Mouse (Mus musculus): ENCODE measurements at regions not wholly inside any gene's neighbourhood (a gene's known extent, or its start where the extent isn't known, plus 50 kb on each side); places are given as distances from the start of the nearest gene placed in this dataset.

GRCm38 (mm10) chr16:25042669-25043440, 243.8 kb upstream of the Tprg start:
- Histone ChIP-seq H3K4me3 (ENCODE audit: control insufficient read depth, low read depth, low read length) (no peak overlapping the region), H3K36me3 (ENCODE audit: control insufficient read depth, insufficient read depth, low read length) (no peaks in the 10 kb centered on the region), H3K27ac (ENCODE audit: control insufficient read depth, insufficient read depth, low read depth, low read length) (no peak overlapping the region), H3K27me3 (ENCODE audit: control insufficient read depth, insufficient read depth, low read length) (no peaks in the 10 kb centered on the region), H3K4me1 (ENCODE audit: control insufficient read depth, insufficient read depth, low read length) (peaks cover 6% of the 10 kb centered on the region; the same call in 1 of the 2 replicates)
- TF ChIP-seq CTCF (IDR thresholded peaks at IDR 0.05; ENCODE audit: control insufficient read depth, insufficient read depth, insufficient replicate concordance, low read depth, low read length) (no peak), POLR2A (IDR thresholded peaks at IDR 0.05; ENCODE audit: control insufficient read depth, low read depth, low read length) (no peak)

GRCm38 (mm10) chr16:25044637-25045036, 242.0 kb upstream of the Tprg start:
- TF ChIP-seq POLR2A (IDR thresholded peaks at IDR 0.05; ENCODE audit: control insufficient read depth, low read depth, low read length) (no peak), CTCF (IDR thresholded peaks at IDR 0.05; ENCODE audit: control insufficient read depth, insufficient read depth, insufficient replicate concordance, low read depth, low read length) (no peak)
- H3K36me3 ChIP-seq (ENCODE audit: control insufficient read depth, insufficient read depth, low read length): no peaks in the 10 kb centered on the region
- no peak overlapping the region for H3K27ac ChIP-seq (ENCODE audit: control insufficient read depth, insufficient read depth, low read depth, low read length)
- no peak overlapping the region for H3K4me3 ChIP-seq (ENCODE audit: control insufficient read depth, low read depth, low read length)
- peaks cover 6% of the 10 kb centered on the region; the same call in 1 of the 2 replicates for H3K4me1 ChIP-seq (ENCODE audit: control insufficient read depth, insufficient read depth, low read length)
- H3K27me3 ChIP-seq (ENCODE audit: control insufficient read depth, insufficient read depth, low read length): no peaks in the 10 kb centered on the region

- H3K27ac ChIP-seq (ENCODE audit: control insufficient read depth, insufficient read depth, low read depth, low read length): no peak overlapping the region
- TF ChIP-seq POLR2A (IDR thresholded peaks at IDR 0.05; ENCODE audit: control insufficient read depth, low read depth, low read length) (no peak), CTCF (IDR thresholded peaks at IDR 0.05; ENCODE audit: control insufficient read depth, insufficient read depth, insufficient replicate concordance, low read depth, low read length) (no peak)
These were observed 238.9 kb upstream of the Tprg start for GRCm38 (mm10) chr16:25047726-25048125.

GRCm38 (mm10) chr16:25049928-25050510, 236.6 kb upstream of the Tprg start:
- Histone ChIP-seq H3K4me1 (ENCODE audit: control insufficient read depth, insufficient read depth, low read length) (no peaks in the 10 kb centered on the region), H3K27me3 (ENCODE audit: control insufficient read depth, insufficient read depth, low read length) (no peaks in the 10 kb centered on the region), H3K4me3 (ENCODE audit: control insufficient read depth, low read depth, low read length) (no peak overlapping the region), H3K27ac (ENCODE audit: control insufficient read depth, insufficient read depth, low read depth, low read length) (no peak overlapping the region), H3K36me3 (ENCODE audit: control insufficient read depth, insufficient read depth, low read length) (no peaks in the 10 kb centered on the region)
- no peak for TF ChIP-seq CTCF (IDR thresholded peaks at IDR 0.05; ENCODE audit: control insufficient read depth, insufficient read depth, insufficient replicate concordance, low read depth, low read length)
- no peak for TF ChIP-seq POLR2A (IDR thresholded peaks at IDR 0.05; ENCODE audit: control insufficient read depth, low read depth, low read length)

More at GRCm38 (mm10) chr16:25047726-25048125, 238.9 kb upstream of the Tprg start:
- Histone ChIP-seq H3K36me3 (ENCODE audit: control insufficient read depth, insufficient read depth, low read length) (no peaks in the 10 kb centered on the region), H3K4me3 (ENCODE audit: control insufficient read depth, low read depth, low read length) (no peak overlapping the region), H3K27me3 (ENCODE audit: control insufficient read depth, insufficient read depth, low read length) (no peaks in the 10 kb centered on the region), H3K4me1 (ENCODE audit: control insufficient read depth, insufficient read depth, low read length) (no peaks in the 10 kb centered on the region)

GRCm38 (mm10) chr16:25051044-25051443, 235.6 kb upstream of the Tprg start:
- Histone ChIP-seq H3K4me3 (ENCODE audit: control insufficient read depth, low read depth, low read length) (no peak overlapping the region), H3K27ac (ENCODE audit: control insufficient read depth, insufficient read depth, low read depth, low read length) (no peak overlapping the region), H3K4me1 (ENCODE audit: control insufficient read depth, insufficient read depth, low read length) (no peaks in the 10 kb centered on the region), H3K36me3 (ENCODE audit: control insufficient read depth, insufficient read depth, low read length) (no peaks in the 10 kb centered on the region), H3K27me3 (ENCODE audit: control insufficient read depth, insufficient read depth, low read length) (no peaks in the 10 kb centered on the region)
- TF ChIP-seq CTCF (IDR thresholded peaks at IDR 0.05; ENCODE audit: control insufficient read depth, insufficient read depth, insufficient replicate concordance, low read depth, low read length): no peak
- TF ChIP-seq POLR2A (IDR thresholded peaks at IDR 0.05; ENCODE audit: control insufficient read depth, low read depth, low read length): no peak

GRCm38 (mm10) chr16:25052428-25052827, 234.2 kb upstream of the Tprg start:
- no peaks in the 10 kb centered on the region for H3K27me3 ChIP-seq (ENCODE audit: control insufficient read depth, insufficient read depth, low read length)
- no peak for TF ChIP-seq CTCF (IDR thresholded peaks at IDR 0.05; ENCODE audit: control insufficient read depth, insufficient read depth, insufficient replicate concordance, low read depth, low read length)
- no peak for TF ChIP-seq POLR2A (IDR thresholded peaks at IDR 0.05; ENCODE audit: control insufficient read depth, low read depth, low read length)
- H3K4me3 ChIP-seq (ENCODE audit: control insufficient read depth, low read depth, low read length): no peak overlapping the region
- H3K4me1 ChIP-seq (ENCODE audit: control insufficient read depth, insufficient read depth, low read length): no peaks in the 10 kb centered on the region
- no peak overlapping the region for H3K27ac ChIP-seq (ENCODE audit: control insufficient read depth, insufficient read depth, low read depth, low read length)
- H3K36me3 ChIP-seq (ENCODE audit: control insufficient read depth, insufficient read depth, low read length): no peaks in the 10 kb centered on the region

- Histone ChIP-seq H3K4me1 (ENCODE audit: control insufficient read depth, insufficient read depth, low read length) (no peaks in the 10 kb centered on the region; the same call in 1 of the 2 replicates), H3K27ac (ENCODE audit: control insufficient read depth, insufficient read depth, low read depth, low read length) (no peak overlapping the region), H3K27me3 (ENCODE audit: control insufficient read depth, insufficient read depth, low read length) (no peaks in the 10 kb centered on the region), H3K4me3 (ENCODE audit: control insufficient read depth, low read depth, low read length) (no peak overlapping the region), H3K36me3 (ENCODE audit: control insufficient read depth, insufficient read depth, low read length) (no peaks in the 10 kb centered on the region)
- no peak for TF ChIP-seq CTCF (IDR thresholded peaks at IDR 0.05; ENCODE audit: control insufficient read depth, insufficient read depth, insufficient replicate concordance, low read depth, low read length)
- TF ChIP-seq POLR2A (IDR thresholded peaks at IDR 0.05; ENCODE audit: control insufficient read depth, low read depth, low read length): no peak
These were observed 233.7 kb upstream of the Tprg start for GRCm38 (mm10) chr16:25052917-25053343.

Data from testis, adult 2 months (tissue).